Mouse (Mus musculus): ENCODE data around the gene Ncapg. TPM values are rescaled to one million over a fixed set of nuclear protein-coding genes. Genes with fewer than 3 reads are reported as not detected.
A peak's percentile ranks its signal among the peaks of the same experiment; 100 is the strongest.
"Not testable (repeated sequence)": the region's sequence is repeated elsewhere in the genome, so short reads cannot be mapped to it uniquely, and the experiment has no call there.

Ncapg gene
- under 1 TPM; 0.36 to 0.44 TPM for total RNA-seq (2021)

DNA sequence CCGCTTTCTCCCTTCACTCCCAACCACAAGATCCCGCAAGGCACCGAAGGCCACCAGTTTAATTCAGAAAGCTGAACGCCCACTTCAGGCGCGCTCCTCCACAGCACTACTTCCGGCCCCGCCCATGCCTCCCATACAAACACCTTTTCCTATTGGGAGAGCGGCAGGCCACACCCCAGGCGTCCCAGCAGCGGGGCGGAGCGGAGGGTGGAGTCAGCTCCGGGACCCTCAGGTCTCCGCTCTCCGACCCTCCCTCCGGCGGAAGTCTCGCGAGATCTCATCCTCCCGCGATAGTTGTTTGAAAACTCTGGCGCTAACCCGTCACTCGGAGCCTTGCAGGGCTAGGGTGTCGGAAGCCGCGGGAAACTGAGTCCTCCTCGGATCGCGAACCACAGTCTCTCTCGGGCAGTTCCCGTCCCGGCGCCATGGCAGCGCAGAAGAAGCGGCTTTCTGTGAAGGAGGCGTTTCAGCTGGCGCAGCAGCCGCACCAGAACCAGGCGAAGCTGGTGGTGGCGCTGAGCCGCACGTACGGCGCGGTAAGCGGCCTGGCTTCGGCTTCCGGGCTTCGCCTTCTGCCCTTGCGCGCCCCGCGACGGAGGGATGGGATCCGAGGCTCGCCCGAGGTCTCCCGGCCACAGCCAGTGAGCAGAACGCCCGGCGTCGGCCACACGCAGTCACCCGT, at the start of gene Ncapg:
Gene Ncapg, plus strand, starts transcription at position 322 of the 682 bp plus-strand sequence.
- intact Hi-C loops (cut with DNase I): loop anchor here (2.0 to 10.0 kb wide), 2 partner anchors 135 to 675 kb away; no protein-coding TSS in a partner anchor
- DNase-seq (ENCODE audit: low spot score in 2 of 2): peak; percentile 97 to 98

DNA sequence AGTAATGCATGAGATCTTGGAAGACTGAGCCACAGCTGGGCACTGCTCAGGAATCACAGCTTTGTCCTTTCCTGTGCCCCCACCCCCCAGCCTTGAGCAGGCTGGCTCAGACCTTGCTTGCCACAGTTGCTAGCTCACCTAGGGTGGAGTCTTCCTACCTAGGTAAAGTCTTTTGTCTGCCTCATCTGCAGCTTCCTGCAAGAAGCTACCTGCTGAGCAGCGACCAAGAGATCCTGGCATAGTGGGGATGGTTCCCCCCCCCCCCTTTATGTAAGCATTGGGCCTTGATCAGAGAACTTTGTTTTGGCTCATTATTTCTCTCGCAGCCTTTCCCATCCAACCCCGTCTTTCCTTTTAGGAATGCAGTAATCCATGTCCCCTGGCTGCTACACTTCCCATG, 48.2 kb upstream of the Ncapg start:
- intact Hi-C loops (cut with DNase I): no loop called here
- no peak for DNase-seq (ENCODE audit: low spot score in 2 of 2)

DNA sequence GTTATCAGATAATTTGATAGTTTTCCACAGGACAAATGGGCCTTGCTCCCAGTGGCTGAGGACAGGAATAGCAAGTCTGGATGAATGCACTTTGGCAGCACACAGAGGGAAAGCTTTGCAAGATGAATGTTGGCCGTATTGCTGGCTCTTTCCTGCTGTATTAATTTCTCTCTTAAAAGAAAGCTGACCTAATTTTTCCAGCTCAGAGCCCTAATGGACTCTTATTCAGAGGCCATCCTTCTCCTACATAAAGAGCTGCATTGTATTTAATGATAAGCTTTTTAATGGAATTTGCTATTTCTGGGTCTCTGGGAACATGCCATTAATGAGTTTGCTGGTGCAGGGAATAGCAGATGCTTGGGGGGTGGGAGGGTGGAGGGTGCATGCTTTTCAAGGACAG, 41.9 kb upstream of the Ncapg start:
- intact Hi-C loops (cut with DNase I): no loop called here
- DNase-seq (ENCODE audit: low spot score in 2 of 2): no peak

DNA sequence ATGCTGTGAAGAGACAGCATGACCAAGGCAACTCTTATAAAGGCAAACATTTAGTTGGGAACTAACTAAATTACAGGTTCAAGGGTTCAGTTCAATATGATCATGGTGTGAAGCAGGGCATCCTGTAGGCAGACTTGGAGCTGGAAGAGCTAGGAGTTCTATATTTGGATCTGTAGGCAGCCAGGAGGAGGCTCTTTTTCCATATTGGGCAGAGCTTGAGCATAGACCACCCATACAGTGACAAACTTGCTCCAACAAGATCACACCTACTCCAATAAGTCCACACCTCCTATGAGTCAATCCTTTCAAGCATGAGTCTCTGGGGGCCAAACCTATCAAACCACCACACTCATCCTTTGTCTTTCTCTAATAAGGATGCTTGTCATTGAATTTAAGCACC, 40.2 kb upstream of the Ncapg start:
- no peak for DNase-seq (ENCODE audit: low spot score in 2 of 2)
- intact Hi-C loops (cut with DNase I): no loop called here

DNA sequence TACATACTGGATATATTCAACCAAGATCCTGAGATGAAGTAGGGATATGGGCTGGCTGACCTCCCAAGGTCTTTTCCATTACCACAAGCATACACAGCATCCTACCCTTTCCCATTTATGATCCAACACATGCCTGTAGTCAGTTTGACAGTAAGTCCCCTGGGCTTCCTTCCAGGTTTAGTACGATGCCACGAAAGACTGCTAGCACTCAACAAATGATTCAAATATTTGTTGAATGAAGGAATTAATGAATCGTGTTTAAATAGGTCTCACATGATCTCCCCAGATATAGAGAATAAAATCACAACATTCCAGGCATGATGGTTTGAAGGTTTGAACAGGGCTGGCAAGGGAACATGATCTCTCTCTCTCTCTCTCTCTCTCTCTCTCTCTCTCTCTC, 31.3 kb upstream of the Ncapg start:
- intact Hi-C loops (cut with DNase I): loop anchor here (2.0 kb wide), 1 partner anchor 48 kb away; no protein-coding TSS in a partner anchor
- no peak for DNase-seq (ENCODE audit: low spot score in 2 of 2)

DNA sequence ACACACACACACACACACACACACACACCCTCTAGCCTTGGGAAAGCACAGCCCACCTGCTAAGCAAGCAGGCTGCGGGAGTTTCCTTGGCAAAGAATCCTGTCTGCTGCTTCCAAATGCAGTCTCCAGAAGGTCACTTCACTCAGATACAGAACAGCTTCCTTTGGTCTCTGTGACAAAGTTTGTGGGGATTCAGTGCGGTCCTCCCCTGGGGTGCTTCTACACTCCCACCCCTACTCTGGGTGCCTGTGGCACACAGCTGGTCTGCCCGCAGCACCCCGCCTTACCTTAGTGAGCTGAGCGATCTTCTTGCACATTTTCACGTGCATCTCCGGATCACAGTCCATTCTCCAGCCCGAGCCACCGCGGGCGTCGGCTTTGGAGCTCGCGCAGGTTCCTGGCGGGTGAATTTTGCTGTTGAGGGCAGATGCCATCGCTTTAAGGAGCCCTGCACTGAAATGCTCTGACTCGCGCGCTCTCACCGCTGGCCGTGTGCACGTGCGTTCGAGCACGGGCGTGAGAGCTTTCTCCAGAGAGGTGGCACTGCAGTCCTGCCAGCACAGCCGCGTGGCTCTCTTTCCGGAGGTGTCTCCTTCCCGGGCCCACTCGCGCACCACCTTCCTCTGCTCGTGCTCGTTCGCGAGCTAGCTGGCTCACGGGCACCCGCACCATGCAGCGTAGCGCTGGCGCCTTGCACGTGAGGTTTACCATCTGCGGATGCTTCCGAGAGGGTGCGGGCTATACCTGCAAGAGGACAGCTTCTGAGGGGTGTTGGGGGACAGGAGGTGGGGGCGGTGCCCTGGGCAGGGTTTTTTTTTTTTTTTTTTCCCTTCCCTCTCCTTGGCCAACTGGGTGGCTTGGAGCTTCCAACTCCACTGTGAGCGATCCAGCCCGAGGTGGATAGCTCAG, 30.7 kb upstream of the Ncapg start, which contains the start of gene Fam184b:
Gene Fam184b, minus strand, starts transcription at position 809 of the 909 bp plus-strand sequence.
- intact Hi-C loops (cut with DNase I): loop anchor here (2.0 kb wide), 1 partner anchor 48 kb away; no protein-coding TSS in a partner anchor
- DNase-seq (ENCODE audit: low spot score in 2 of 2): peak; percentile 83 to 84

DNA sequence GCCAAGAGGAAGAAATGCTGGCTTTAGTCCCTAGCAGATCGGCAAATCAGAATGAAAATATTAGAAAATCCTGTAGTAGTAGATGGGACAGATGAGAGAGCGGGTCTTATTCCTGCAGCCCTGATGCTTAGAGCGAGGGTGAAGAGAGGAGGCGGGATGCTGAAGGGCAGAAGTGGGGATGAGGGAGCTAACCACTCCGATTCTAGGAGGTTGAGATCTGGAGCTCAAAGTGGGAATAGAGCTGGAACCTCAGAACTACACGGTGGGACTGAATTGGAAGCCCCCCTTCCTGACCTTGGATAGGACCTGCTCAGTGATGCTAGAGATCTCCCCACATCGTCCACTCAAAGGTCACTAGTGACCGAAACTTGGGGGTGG, 30.0 kb upstream of the Ncapg start:
- intact Hi-C loops (cut with DNase I): loop anchor here (2.0 kb wide), 1 partner anchor 49 kb away; no protein-coding TSS in a partner anchor
- DNase-seq (ENCODE audit: low spot score in 2 of 2): peak in 1 of 2 experiments; percentile 20

DNA sequence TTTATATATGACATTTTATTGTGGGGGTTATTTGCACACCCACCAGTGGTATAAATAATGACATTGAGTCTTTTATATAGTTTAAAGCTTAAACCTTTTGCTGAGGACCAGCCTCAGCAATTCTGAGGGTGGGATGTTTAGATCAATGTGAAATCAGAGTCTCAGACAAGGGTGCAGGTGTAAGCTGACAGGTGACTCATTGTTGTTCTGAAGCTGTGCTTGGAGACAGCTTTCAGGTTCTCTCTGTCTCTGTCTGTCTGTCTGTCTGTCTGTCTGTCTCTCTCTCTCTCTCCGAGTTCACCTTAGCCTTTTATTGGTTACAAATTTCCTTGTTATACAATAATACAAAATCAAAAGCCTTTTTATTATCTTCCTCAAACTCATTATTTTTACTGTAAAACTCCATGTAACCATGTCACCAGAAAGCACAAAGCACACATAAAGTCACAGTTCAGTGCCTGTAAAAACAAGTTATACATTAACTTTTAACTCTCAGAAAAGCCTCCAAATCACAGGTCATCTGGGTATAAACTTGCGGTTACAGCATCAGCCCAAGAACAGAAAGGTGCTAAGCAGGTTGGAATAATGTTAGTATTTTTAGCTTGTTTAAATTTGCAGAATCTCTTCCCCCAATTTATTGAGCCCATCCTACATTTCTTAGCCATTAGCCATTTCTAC, 18.6 kb upstream of the Ncapg start:
- DNase-seq (ENCODE audit: low spot score in 2 of 2): no peak
- intact Hi-C loops (cut with DNase I): no loop called here

DNA sequence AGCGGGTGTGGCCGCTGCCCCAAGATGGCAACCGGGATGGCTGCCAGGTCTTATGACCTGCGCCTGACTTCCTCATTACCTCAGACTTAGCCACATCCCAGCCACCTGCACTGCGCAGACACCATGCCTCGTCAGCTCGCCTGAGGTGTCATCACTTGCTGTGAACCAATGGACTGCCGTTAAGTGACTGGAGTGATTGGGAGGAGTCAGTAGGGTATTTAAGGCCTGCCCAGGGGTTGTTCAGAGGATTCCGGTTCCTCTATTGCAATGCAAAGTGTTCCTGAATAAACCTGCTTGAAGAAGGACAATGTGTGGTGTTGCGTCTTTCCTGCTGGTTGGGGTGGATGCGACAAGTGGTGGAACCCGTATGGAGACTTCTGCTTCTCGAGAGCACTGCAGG, 11.3 kb upstream of the Ncapg start:
- DNase-seq (ENCODE audit: low spot score in 2 of 2); intact Hi-C loops (cut with DNase I): not testable (repeated sequence)

DNA sequence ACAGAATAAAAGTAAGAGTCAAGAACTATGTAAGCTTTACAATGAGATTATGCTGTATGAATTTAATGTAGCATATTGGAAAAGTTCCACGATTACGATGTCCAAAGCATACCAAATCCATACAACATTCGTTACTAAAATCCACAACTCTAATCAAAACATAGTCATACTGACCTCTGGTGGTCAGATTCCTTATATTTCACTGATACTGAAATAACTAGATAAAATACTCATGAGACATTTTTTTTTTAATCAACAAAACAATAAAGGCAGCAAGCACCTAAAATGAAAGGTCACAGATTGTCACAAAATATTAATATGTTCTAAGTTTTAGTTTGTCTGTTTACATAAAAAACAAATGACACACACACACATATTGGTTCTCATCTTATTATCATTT, 1.4 kb upstream of the Ncapg start:
- intact Hi-C loops (cut with DNase I): loop anchor here (1.0 to 2.0 kb wide), 2 partner anchors 134 to 194 kb away; no protein-coding TSS in a partner anchor
- no peak for DNase-seq (ENCODE audit: low spot score in 2 of 2)

DNA sequence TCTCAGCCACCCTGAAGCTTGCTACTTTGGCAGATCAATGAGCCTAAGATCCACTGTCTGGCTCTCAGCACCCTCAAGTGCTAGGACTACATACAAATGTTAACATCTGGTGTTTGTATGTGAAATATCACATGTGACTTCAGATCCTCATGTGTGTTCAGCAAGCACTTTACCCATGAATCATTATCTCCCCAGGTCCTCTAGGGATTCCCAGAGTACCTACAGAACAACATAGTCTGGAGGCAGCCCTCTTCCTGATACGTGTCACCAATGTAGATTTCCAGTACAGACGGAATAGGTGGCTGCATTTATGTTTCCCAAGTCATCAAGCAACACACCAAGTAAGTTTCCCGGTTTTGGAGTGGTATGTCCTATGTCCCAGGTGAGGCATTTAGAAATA, 888 bp upstream of the Ncapg start:
- peak; percentile 4 to 5 for DNase-seq (ENCODE audit: low spot score in 2 of 2)
- intact Hi-C loops (cut with DNase I): loop anchor here (1.0 to 2.0 kb wide), 2 partner anchors 134 to 195 kb away; no protein-coding TSS in a partner anchor

DNA sequence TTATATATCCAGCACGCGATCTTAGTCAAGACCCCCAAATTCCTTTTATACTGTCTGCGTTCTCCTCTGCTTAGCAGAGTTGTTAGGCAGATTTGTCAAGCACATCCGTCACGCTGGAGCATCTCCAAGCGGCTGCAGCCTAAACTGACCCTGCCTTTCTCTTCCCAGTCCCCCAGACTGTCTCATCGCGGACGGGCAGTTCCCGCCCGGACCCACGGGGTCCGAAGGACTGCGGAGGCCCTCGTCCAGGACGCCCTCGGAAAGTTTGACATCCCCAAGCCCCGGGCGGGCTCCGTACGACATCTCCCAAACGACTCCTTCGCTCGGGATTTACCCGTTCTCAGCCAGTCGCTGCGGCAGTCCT, 503 bp upstream of the Ncapg start:
- intact Hi-C loops (cut with DNase I): loop anchor here (2.0 kb wide), 1 partner anchor 134 kb away; no protein-coding TSS in a partner anchor
- no peak for DNase-seq (ENCODE audit: low spot score in 2 of 2)

DNA sequence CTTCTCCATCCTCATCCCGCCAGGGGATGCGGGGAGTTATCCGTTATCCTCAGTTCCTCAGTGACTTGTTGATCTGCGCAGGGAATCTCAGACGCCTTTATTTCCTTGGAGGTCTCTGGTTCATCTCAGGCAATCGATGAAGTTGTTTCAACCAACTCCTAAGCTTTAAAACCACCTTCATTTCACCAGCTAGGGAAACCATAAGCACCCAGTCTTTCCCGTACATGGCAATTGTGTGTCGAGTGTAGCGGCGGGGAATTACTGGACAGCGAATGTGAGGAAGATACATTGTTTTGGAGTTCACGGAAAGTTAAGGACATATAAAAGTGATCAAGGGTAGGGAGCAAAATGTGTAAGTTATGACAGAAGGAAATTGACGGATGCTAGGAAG, 556 bp downstream of the Ncapg start:
- intact Hi-C loops (cut with DNase I): loop anchor here (10.0 kb wide), 1 partner anchor 675 kb away; no protein-coding TSS in a partner anchor

DNA sequence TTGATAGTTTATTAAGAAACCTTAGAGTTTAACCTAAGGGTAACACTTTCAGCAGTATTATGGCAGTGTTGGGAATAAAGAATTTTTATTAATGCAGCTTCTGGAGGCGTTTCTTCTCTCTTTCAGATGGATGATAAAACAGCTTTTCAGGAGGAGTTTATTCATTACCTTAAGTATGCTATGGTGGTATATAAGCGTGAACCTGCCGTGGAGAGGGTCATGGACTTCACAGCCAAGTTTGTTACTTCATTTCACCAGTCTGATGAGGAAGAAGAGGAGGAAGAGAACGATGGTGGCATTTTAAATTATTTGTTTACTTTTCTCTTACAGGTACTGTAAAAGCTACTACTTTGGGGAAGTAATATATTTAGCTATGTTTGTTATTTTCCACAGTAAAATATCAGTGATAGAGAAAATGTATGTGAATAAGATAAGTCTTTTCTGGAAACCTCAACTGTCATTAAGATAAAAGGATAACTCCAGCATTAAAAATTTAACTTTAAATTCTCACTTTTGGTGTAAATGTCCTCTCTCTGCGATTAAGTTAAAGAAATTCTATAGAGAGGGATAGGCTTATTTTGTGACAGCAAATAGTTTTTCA, 1.3 kb downstream of the Ncapg start:
- no peak for DNase-seq (ENCODE audit: low spot score in 2 of 2)
- intact Hi-C loops (cut with DNase I): loop anchor here (10.0 kb wide), 1 partner anchor 674 kb away; no protein-coding TSS in a partner anchor

More for the DNA sequence above, 556 bp downstream of the Ncapg start:
- DNase-seq (ENCODE audit: low spot score in 2 of 2): no peak

DNA sequence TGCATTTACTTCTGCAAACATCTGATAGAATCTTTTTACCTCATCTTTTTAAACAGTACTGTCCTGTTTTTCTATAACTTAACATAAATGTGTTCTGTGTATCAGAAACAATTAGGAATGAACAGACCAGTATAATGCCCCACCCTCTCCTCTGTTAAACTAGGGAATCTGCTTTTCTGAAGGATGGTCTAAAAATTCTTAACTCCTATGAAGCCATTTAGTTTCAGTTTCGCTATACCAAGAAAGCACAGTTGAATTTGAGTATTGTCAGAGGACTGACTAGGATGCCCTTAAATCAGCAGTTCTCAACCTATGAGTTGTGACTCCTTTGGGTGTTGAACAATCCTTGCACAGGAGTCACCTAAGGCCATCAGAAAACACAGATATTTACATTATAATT, 5.3 kb downstream of the Ncapg start:
- DNase-seq (ENCODE audit: low spot score in 2 of 2): no peak
- intact Hi-C loops (cut with DNase I): loop anchor here (10.0 kb wide), 1 partner anchor 670 kb away; no protein-coding TSS in a partner anchor

DNA sequence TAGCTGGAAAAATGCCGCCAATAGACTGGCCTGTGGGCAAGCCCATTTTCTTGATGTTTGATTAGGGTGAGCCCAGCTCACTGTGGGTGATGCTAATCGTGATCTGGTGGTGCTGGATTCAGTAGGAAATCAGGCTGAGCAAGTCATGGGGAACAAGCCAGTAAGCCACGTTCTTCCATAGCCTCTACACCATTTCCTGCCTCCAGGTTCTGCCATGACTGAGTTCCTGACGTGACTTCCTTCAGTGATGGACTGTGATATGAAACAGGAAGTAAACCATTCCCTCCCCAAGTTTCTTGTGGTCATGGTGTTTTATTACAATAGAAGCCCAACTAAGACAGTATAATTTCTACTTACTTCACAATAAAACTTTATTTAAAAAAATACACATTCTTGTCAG, 7.9 kb downstream of the Ncapg start:
- DNase-seq (ENCODE audit: low spot score in 2 of 2): no peak
- intact Hi-C loops (cut with DNase I): loop anchor here (10.0 kb wide), 1 partner anchor 667 kb away; no protein-coding TSS in a partner anchor

DNA sequence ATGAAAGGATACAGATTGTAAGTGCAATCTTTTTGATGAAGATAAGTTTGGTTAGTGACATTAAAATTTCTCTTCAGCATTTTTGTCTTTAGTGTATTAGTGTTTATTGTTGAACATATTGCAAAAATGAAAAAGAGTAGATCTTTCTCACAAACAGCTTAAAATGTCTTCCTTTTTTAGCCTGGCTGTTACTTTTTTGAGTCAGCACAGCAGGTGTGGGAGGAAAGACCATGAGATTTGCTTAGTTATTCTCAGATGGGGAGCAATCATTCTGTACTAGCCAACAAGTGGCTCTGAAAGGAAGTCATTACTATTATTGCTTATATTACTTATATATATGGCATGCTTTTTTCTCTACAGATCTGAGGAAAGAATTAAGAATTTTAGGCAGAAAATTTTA, 10.2 kb downstream of the Ncapg start:
- no peak for DNase-seq (ENCODE audit: low spot score in 2 of 2)
- intact Hi-C loops (cut with DNase I): loop anchor here (10.0 kb wide), 1 partner anchor 665 kb away; no protein-coding TSS in a partner anchor

DNA sequence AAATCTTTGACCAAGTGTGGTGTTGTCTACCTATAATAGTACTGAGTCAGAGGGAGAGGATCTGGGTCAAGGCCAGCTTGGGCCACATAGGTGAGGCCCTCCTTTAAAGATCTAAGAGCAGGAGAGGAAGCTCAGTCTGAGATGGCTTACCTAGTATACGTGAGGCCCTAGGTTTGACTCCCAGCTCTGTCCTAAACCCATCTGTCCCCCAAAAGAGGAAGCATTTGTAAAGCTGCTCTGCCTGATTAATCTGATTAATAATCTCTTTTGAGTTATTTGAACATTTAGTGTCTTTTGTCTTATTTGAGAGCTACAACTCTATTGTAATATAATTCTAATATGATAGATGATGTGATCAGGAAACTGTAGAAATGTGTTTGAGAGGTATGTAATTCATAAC, 13.7 kb downstream of the Ncapg start:
- intact Hi-C loops (cut with DNase I): no loop called here
- DNase-seq (ENCODE audit: low spot score in 2 of 2): no peak

DNA sequence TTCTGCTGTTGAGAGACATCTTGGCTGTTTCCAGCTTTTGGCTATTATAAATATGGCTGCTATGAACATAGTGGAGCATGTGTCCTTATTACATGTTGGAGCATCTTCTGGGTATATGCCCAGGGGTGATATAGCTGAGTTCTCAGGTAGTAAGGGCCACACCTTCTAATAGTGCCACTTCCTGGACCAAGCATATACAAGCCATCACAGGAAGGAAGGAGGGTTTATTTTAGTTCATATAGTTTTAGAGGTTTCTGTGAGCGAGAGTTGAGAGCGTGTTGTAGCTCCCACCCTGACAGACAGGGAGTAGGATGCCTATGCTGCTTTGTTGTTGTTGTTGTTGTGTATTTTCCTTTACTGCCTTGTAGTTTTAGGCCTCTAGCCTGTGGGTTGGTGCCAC, 15.5 kb downstream of the Ncapg start:
- no peak for DNase-seq (ENCODE audit: low spot score in 2 of 2)
- intact Hi-C loops (cut with DNase I): no loop called here
